Mouse (Mus musculus): Measurements from ENCODE around the gene Pkp4. TPM values are rescaled to one million over a fixed set of nuclear protein-coding genes. Genes with fewer than 3 reads are reported as not detected.

Pkp4 gene
- polyA plus RNA-seq, 1 experiment from 2014 or later, result 16.2 TPM

GRCm38 (mm10) chr2:59203627-59204425 lies 43.2 kb downstream of the Pkp4 start:
- ATAC-seq (ENCODE audit: insufficient read depth, low FRiP score, low TSS enrichment), result no peak
- Histone ChIP-seq H3K36me3 (ENCODE audit: control insufficient read depth, insufficient read depth, low read length) (no peaks in the 10 kb centered on the region; the same call in 1 of the 2 replicates), H3K4me3 (ENCODE audit: low read depth, low read length) (no peak overlapping the region), H3K4me1 (ENCODE audit: control insufficient read depth, insufficient read depth, low read length) (no peaks in the 10 kb centered on the region), H3K4me2 (ENCODE audit: low read depth) (no peak overlapping the region), H3K9me3 (ENCODE audit: control insufficient read depth, low read length) (no peaks in the 10 kb centered on the region), H3K27ac (ENCODE audit: low read depth, low read length) (no peak overlapping the region), H3K9ac (ENCODE audit: low read length) (no peak overlapping the region), H3K27me3 (ENCODE audit: control insufficient read depth, insufficient read depth, low read length) (no peaks in the 10 kb centered on the region)
- 68% methylated on average over 3 of the region's 3 CpGs for WGBS
- no peak for DNase-seq (ENCODE audit: low spot score)

GRCm38 (mm10) chr2:59205092-59205491 lies 44.4 kb downstream of the Pkp4 start:
- Histone ChIP-seq H3K4me1 (ENCODE audit: control insufficient read depth, insufficient read depth, low read length) (no peaks in the 10 kb centered on the region), H3K9ac (ENCODE audit: low read length) (no peak overlapping the region), H3K4me3 (ENCODE audit: low read depth, low read length) (no peak overlapping the region), H3K36me3 (ENCODE audit: control insufficient read depth, insufficient read depth, low read length) (no peaks in the 10 kb centered on the region; the same call in 1 of the 2 replicates), H3K4me2 (ENCODE audit: low read depth) (no peak overlapping the region), H3K27me3 (ENCODE audit: control insufficient read depth, insufficient read depth, low read length) (no peaks in the 10 kb centered on the region), H3K27ac (ENCODE audit: low read depth, low read length) (no peak overlapping the region), H3K9me3 (ENCODE audit: control insufficient read depth, low read length) (no peaks in the 10 kb centered on the region)
- ATAC-seq (ENCODE audit: insufficient read depth, low FRiP score, low TSS enrichment), result no peak
- DNase-seq (ENCODE audit: low spot score), result no peak
- 94% methylated on average over 9 of the region's 9 CpGs for WGBS

- Histone ChIP-seq H3K4me3 (ENCODE audit: low read depth, low read length) (no peak overlapping the region), H3K27ac (ENCODE audit: low read depth, low read length) (no peak overlapping the region), H3K27me3 (ENCODE audit: control insufficient read depth, insufficient read depth, low read length) (no peaks in the 10 kb centered on the region), H3K36me3 (ENCODE audit: control insufficient read depth, insufficient read depth, low read length) (no peaks in the 10 kb centered on the region; the same call in 1 of the 2 replicates), H3K9me3 (ENCODE audit: control insufficient read depth, low read length) (no peaks in the 10 kb centered on the region), H3K4me1 (ENCODE audit: control insufficient read depth, insufficient read depth, low read length) (no peaks in the 10 kb centered on the region), H3K4me2 (ENCODE audit: low read depth) (no peak overlapping the region), H3K9ac (ENCODE audit: low read length) (no peak overlapping the region)
- WGBS, result 94% methylated on average over 2 of the region's 2 CpGs
- DNase-seq (ENCODE audit: low spot score) (no peak), ATAC-seq (ENCODE audit: insufficient read depth, low FRiP score, low TSS enrichment) (no peak)
These were observed 45.5 kb downstream of the Pkp4 start for GRCm38 (mm10) chr2:59206190-59206589.

GRCm38 (mm10) chr2:59207240-59207639 lies 46.6 kb downstream of the Pkp4 start:
- 72% methylated on average over 4 of the region's 4 CpGs for WGBS

GRCm38 (mm10) chr2:59207725-59208124 lies 47.1 kb downstream of the Pkp4 start:
- no peaks in the 10 kb centered on the region for H3K27me3 ChIP-seq (ENCODE audit: control insufficient read depth, insufficient read depth, low read length)
- no peaks in the 10 kb centered on the region for H3K36me3 ChIP-seq (ENCODE audit: control insufficient read depth, insufficient read depth, low read length)
- no peak overlapping the region for H3K27ac ChIP-seq (ENCODE audit: low read depth, low read length)
- ATAC-seq (ENCODE audit: insufficient read depth, low FRiP score, low TSS enrichment), result no peak
- H3K4me3 ChIP-seq (ENCODE audit: low read depth, low read length), result no peak overlapping the region
- no peak overlapping the region for H3K9ac ChIP-seq (ENCODE audit: low read length)
- no peaks in the 10 kb centered on the region for H3K9me3 ChIP-seq (ENCODE audit: control insufficient read depth, low read length)
- no peaks in the 10 kb centered on the region for H3K4me1 ChIP-seq (ENCODE audit: control insufficient read depth, insufficient read depth, low read length)
- no peak for DNase-seq (ENCODE audit: low spot score)
- WGBS, result 65% methylated on average over 5 of the region's 5 CpGs
- no peak overlapping the region for H3K4me2 ChIP-seq (ENCODE audit: low read depth)

More at GRCm38 (mm10) chr2:59207240-59207639, 46.6 kb downstream of the Pkp4 start:
- DNase-seq (ENCODE audit: low spot score) (no peak), ATAC-seq (ENCODE audit: insufficient read depth, low FRiP score, low TSS enrichment) (no peak)
- no peaks in the 10 kb centered on the region for H3K27me3 ChIP-seq (ENCODE audit: control insufficient read depth, insufficient read depth, low read length)
- no peaks in the 10 kb centered on the region for H3K4me1 ChIP-seq (ENCODE audit: control insufficient read depth, insufficient read depth, low read length)
- no peak overlapping the region for H3K9ac ChIP-seq (ENCODE audit: low read length)
- H3K4me2 ChIP-seq (ENCODE audit: low read depth), result no peak overlapping the region
- no peak overlapping the region for H3K4me3 ChIP-seq (ENCODE audit: low read depth, low read length)
- no peaks in the 10 kb centered on the region for H3K36me3 ChIP-seq (ENCODE audit: control insufficient read depth, insufficient read depth, low read length)
- no peaks in the 10 kb centered on the region for H3K9me3 ChIP-seq (ENCODE audit: control insufficient read depth, low read length)
- no peak overlapping the region for H3K27ac ChIP-seq (ENCODE audit: low read depth, low read length)

GRCm38 (mm10) chr2:59208276-59208675 lies 47.6 kb downstream of the Pkp4 start:
- Histone ChIP-seq H3K9me3 (ENCODE audit: control insufficient read depth, low read length) (no peaks in the 10 kb centered on the region), H3K9ac (ENCODE audit: low read length) (no peak overlapping the region), H3K4me3 (ENCODE audit: low read depth, low read length) (no peak overlapping the region), H3K27me3 (ENCODE audit: control insufficient read depth, insufficient read depth, low read length) (no peaks in the 10 kb centered on the region), H3K27ac (ENCODE audit: low read depth, low read length) (no peak overlapping the region), H3K4me1 (ENCODE audit: control insufficient read depth, insufficient read depth, low read length) (no peaks in the 10 kb centered on the region), H3K4me2 (ENCODE audit: low read depth) (no peak overlapping the region), H3K36me3 (ENCODE audit: control insufficient read depth, insufficient read depth, low read length) (no peaks in the 10 kb centered on the region)
- ATAC-seq (ENCODE audit: insufficient read depth, low FRiP score, low TSS enrichment) (no peak), DNase-seq (ENCODE audit: low spot score) (no peak)
- WGBS, result 79% methylated on average over 9 of the region's 9 CpGs

- DNase-seq (ENCODE audit: low spot score), result no peak
- H3K4me2 ChIP-seq (ENCODE audit: low read depth), result no peak overlapping the region
- WGBS, result 92% methylated on average over 5 of the region's 5 CpGs
These were observed 50.4 kb downstream of the Pkp4 start for GRCm38 (mm10) chr2:59211051-59211450.

GRCm38 (mm10) chr2:59212430-59212829 lies 51.8 kb downstream of the Pkp4 start:
- DNase-seq (ENCODE audit: low spot score) (no peak), ATAC-seq (ENCODE audit: insufficient read depth, low FRiP score, low TSS enrichment) (no peak)
- no peak overlapping the region for H3K27ac ChIP-seq (ENCODE audit: low read depth, low read length)
- WGBS, result 93% methylated on average over 4 of the region's 4 CpGs
- no peaks in the 10 kb centered on the region for H3K4me1 ChIP-seq (ENCODE audit: control insufficient read depth, insufficient read depth, low read length)
- H3K9ac ChIP-seq (ENCODE audit: low read length), result no peak overlapping the region
- H3K36me3 ChIP-seq (ENCODE audit: control insufficient read depth, insufficient read depth, low read length), result no peaks in the 10 kb centered on the region
- no peaks in the 10 kb centered on the region for H3K9me3 ChIP-seq (ENCODE audit: control insufficient read depth, low read length)
- H3K4me3 ChIP-seq (ENCODE audit: low read depth, low read length), result no peak overlapping the region
- no peak overlapping the region for H3K4me2 ChIP-seq (ENCODE audit: low read depth)
- no peaks in the 10 kb centered on the region for H3K27me3 ChIP-seq (ENCODE audit: control insufficient read depth, insufficient read depth, low read length)

More at GRCm38 (mm10) chr2:59211051-59211450, 50.4 kb downstream of the Pkp4 start:
- Histone ChIP-seq H3K4me1 (ENCODE audit: control insufficient read depth, insufficient read depth, low read length) (no peaks in the 10 kb centered on the region), H3K9ac (ENCODE audit: low read length) (no peak overlapping the region), H3K27ac (ENCODE audit: low read depth, low read length) (no peak overlapping the region), H3K27me3 (ENCODE audit: control insufficient read depth, insufficient read depth, low read length) (no peaks in the 10 kb centered on the region), H3K4me3 (ENCODE audit: low read depth, low read length) (no peak overlapping the region), H3K9me3 (ENCODE audit: control insufficient read depth, low read length) (no peaks in the 10 kb centered on the region), H3K36me3 (ENCODE audit: control insufficient read depth, insufficient read depth, low read length) (no peaks in the 10 kb centered on the region)
- ATAC-seq (ENCODE audit: insufficient read depth, low FRiP score, low TSS enrichment), result no peak

- H3K4me3 ChIP-seq (ENCODE audit: low read depth, low read length), result no peak overlapping the region
- H3K4me1 ChIP-seq (ENCODE audit: control insufficient read depth, insufficient read depth, low read length), result no peaks in the 10 kb centered on the region
- no peak overlapping the region for H3K27ac ChIP-seq (ENCODE audit: low read depth, low read length)
- H3K4me2 ChIP-seq (ENCODE audit: low read depth), result no peak overlapping the region
- ATAC-seq (ENCODE audit: insufficient read depth, low FRiP score, low TSS enrichment) (no peak), DNase-seq (ENCODE audit: low spot score) (no peak)
- H3K36me3 ChIP-seq (ENCODE audit: control insufficient read depth, insufficient read depth, low read length), result no peaks in the 10 kb centered on the region
- no peak overlapping the region for H3K9ac ChIP-seq (ENCODE audit: low read length)
- no peaks in the 10 kb centered on the region for H3K27me3 ChIP-seq (ENCODE audit: control insufficient read depth, insufficient read depth, low read length)
- WGBS, result 100% methylated on average over 1 of the region's 1 CpGs
- H3K9me3 ChIP-seq (ENCODE audit: control insufficient read depth, low read length), result no peaks in the 10 kb centered on the region
These were observed 52.2 kb downstream of the Pkp4 start for GRCm38 (mm10) chr2:59212846-59213245.

Measured in neural tube, embryonic 11.5 days (tissue).